Mouse (Mus musculus): ENCODE measurements at regions not wholly inside any gene's neighbourhood (a gene's known extent, or its start where the extent isn't known, plus 50 kb on each side); places are given as distances from the start of the nearest gene placed in this dataset.
"Not testable (repeated sequence)": the region's sequence is repeated elsewhere in the genome, so short reads cannot be mapped to it uniquely, and the experiment has no call there.

DNA sequence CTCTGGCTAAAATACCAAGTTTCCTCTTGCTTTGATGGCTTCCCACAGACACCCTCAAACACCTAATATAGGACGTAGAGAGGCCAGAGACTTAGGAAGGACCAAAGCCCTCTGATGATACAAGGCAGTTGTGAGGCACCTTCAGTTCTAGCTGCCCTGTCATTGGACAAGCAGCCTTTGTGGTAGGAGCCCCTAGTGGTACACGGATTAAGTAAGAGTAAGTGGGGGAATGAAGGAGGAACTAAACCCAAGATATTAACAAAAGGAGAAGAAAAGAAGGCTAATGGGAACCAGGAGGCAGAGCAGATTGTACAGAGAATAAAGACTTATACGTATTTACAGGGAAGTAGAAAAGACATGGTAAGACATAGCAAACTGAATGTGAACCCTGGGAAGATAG is 352.3 kb upstream of the Tmco5 start:
- DNase-seq, result not testable (repeated sequence)

DNA sequence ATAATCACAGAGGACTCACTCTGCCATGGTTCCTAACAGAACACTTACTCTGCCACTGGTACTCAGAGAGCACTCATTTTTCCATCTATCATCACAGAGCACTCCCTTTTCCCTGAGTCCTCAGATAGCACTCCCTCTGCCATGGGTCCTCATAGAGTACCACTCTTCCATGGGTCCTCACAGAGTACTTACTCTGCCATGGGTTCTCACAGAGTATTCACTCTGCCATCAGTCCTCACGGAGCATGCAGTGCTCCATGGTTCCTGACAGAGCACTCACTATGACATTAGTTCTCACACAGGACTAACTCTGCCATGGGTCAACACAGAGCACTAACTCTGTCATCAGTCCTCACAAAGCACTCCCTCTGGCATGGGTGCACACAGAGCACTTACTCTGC is 342.0 kb upstream of the Tmco5 start:
- DNase-seq, result no peak

DNA sequence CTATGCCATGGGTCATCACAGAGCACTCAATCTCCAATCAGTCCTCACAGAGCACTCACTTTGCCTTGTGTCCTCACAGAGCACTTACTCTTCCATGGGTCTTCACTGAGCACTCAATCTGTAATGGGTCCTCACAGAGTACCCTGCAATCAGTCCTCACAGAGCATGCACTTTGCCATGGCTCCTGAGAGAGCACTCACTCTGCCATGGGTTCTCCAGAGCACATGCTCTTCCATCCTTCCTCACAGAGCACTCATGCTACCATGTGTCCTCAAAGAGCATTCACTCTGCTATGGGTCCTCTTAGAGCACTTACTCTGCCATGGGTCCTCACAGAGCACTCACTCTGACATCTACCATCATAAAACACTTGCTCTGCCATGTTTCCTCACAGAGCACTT is 319.1 kb upstream of the Tmco5 start:
- no peak for DNase-seq

DNA sequence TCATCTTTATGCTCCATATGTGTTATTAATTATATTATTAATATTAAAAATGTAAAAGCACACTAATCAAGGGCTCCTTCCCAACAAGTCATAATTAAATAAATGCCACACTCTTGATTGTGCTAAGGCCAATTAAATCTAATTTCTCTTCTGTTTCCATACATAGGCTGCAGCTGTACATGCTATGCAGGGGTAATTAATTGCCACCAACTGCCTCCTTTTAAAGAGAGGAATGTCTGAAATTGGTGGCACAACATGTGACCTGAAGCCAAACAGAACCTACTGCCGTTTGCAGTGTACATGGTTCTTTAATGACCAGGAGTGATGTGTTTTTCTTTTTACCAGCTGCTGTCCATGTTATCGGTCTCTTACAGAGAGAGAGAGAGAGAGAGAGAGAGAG is 294.5 kb upstream of the Tmco5 start:
- no peak for DNase-seq

DNA sequence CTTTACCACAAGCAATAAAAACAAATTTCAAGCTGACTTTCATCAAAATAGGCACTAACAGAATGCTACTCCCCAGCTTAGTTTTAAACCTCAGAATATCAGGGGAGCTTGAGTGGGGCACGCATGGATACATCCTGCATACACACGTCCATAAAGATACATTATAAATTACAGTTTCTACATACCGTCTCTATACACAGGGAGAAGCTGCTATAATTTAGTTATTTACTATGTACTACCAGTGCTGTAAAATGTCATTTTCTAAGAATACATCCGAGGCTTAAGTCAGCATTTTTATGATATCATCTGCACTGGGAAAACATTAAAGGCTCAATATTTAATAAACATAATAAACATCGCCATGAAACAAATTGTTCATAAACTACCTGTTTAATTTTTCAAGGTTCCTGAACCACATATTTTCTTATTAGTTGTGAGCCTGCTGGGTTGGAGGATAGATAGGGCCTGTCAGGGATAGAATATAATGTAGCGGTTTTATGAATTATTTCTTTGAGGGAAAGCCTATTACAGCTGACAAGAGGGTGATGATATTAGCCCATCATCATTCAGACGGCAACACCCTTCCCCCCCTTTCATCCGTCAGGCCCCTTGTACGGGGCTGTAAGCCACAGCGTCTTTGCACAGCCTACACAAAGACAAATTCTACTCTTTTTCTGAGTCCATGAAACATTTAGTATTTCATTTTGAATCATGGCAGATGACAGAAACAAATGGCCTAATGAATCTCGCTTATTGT is 292.1 kb upstream of the Tmco5 start:
- DNase-seq, result no peak

DNA sequence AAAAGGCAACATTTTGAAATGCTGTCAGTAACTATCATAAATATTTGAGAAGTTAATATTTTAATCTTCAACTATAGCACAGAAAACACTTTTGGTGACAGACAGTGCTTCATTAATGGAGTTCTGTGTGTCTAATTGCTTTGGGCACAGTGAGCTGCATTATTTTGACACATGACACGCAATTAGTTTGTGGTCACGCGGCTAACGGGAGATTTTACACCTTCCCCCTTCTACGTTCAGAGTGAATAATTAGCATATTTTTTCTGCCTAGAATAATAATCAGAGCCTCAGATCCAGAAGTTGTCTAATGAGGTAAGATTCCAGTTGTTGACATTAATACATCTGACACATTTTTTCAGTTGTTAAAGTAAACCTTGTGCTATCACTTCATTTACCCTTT is 272.6 kb upstream of the Tmco5 start:
- no peak for DNase-seq

DNA sequence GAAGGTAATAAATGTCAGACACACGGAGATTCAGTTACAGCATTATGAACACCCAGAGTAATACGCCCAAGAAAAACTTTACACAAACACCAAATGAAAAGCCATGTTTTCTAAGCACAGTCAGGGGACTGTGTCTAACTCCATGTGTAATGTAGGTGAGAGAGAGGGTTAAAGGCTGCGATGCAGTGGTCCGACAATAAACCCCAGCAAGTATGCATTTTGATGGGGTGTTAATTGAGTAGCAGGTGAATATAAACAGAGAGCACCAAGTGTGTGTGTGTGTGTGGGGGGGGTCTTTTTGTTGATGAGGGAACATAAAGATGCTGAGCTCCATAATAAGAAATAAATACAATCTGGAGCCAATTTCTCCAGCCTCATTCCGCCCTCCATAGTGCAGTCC is 238.6 kb upstream of the Tmco5 start:
- DNase-seq, result no peak

DNA sequence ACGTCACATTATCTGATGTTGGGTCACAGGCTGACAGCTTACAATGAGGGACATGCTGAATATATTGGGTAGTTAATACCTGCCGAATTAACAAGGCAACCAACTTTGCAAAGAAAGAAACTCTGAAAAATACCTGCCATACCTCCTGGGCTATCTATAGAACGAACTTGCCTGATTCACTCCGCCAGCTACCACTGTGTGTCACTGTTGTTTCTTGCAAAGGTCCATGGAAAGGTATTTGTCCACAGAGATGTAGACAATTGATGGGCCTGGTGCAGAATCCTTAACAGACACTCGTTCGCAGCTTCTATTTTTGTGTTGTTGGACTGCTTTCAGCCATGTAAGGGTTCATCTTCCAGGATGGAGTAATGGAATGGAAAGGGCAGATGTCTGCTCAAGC is 226.4 kb upstream of the Tmco5 start:
- DNase-seq, result no peak

DNA sequence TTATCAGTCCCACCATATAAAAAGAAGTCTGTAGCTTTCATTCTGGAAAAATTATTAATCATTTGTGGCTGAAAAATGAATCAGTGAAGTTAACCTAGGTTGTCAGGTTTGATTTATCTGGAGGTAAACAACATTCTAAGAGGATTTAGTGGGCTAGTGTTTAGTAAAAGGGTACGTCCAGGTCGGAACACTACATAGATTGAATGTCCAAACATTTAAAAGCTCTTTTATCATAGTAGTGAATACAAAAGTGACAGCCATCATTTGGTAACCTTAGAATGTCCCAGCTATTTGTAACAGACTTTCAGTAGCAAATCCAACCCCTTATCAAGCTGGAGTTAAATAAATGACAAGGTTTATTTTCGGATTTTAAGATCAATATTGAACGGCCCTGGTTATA is 192.7 kb upstream of the Tmco5 start:
- no peak for DNase-seq

DNA sequence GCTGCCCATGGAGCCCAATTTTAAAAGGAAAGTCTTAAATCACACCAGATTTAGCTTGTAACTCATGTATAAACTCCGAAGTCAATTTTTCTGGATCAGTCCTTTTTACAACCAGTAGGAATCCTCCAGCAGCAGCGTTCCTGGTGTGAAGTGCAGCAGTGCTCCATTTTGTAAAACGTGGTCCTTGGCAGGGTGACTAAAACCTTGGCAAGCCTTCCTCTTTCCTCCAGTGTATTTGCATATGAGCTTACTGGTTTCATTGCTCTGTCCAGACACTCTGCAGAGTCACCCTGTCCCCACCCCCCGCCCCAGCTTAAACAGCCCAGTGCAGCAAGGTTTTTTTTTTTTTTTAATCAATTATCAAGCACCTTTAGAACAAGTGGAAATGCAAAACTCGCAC is 180.9 kb upstream of the Tmco5 start:
- DNase-seq, result no peak

DNA sequence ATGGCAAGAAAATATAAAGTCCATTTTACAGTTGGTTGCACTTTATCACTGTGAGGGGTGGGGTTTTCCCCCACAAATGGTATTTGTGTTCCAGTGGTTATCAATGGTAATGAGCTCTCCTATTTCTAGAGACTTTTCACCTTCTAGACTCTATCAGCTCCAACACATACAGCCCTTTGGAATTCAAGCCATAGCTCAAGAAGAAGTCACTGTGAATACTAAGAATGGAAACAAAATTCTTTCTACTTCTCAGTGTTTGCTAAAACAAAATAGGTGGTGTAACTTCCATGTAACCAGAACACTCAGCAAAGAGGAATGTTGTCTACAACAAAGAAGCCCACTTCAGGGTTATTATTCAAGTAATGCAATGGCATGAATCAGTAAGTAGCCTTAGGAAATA is 173.8 kb upstream of the Tmco5 start:
- DNase-seq, result no peak

DNA sequence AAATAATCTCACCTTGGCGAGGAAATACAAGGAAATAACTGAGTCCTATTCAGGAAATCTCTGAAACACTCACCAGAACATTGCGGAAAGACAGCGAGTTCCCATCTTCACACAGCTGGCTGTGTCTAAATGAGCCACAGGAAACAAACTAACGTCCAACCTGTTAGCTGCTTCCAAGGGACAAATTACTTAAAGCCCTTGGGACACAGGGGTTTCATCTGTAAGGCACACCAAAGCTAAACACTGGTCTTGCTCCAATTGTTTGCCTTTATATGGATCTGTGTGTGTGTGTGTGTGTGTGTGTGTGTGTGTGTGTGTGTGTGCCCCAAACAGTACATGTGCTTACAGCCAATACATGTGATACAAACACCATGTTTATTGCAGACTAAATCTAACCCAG is 168.9 kb upstream of the Tmco5 start:
- no peak for DNase-seq

DNA sequence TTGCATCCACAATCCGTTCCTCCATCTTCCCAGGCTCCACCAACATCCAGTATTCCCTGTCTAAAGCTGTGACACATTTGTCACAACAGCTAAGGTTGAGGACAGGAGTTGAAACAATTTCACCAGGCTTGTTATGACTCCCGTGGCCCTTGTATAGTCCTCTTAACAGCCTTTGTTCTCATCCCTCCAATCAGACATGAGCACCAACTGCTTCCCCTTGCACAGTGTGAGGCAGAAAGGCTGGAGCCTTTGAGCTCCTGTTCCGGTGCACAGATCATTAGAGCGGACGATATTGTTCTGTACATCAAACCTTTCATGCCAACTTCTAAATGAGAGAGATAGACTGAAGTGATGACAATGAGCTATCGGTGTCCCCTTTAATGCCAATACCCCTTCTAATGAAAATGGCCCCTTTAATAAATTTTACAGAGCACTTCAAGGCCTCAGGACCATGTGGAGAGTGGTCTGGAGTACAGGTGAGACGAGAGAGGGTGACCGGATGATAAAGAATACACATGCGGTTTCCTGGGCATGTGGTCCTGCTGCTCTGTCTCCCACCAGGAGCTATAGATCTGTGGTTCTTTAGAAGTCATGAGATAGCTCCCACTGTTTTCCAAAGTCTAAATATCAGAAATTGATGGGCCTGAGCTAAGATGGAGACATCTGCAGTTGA is 161.8 kb upstream of the Tmco5 start:
- no peak for DNase-seq

DNA sequence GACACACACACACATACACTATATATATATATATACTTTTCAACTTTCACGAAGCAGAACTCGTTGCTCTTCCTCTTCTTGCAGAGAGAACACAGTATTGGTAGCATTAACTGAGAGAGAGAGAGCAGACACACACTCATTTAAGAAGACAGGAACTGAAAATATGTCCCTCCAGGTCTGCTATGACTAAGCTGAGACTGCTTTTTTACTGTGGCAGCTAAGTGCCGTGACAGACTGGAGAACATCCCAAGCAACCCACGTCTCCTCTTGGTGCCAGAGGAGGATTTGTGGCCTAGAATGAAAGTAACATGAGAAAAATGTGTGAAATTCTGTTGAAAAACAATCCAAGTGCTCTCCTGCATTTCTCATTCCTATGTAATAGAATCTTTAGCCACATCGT is 159.9 kb upstream of the Tmco5 start:
- peak; percentile 60 for DNase-seq

DNA sequence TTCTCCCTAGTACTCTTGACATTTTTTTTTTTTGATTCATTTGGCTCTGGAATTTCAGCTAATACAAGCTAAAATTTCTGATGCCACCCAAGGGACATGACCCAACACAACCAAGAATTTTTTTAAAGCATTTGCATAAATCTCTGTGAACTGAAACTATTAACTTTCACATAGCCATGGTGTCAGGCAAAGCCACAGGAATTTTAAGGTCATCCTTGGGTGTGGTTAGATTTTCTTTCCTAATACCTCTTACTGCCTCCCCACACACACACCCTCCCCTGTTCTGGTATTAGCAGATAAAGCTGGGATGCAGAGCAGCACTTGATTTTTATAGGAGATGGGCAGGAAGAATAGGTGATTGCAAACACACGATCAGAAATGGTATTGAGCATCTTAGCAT is 150.9 kb upstream of the Tmco5 start:
- no peak for DNase-seq

DNA sequence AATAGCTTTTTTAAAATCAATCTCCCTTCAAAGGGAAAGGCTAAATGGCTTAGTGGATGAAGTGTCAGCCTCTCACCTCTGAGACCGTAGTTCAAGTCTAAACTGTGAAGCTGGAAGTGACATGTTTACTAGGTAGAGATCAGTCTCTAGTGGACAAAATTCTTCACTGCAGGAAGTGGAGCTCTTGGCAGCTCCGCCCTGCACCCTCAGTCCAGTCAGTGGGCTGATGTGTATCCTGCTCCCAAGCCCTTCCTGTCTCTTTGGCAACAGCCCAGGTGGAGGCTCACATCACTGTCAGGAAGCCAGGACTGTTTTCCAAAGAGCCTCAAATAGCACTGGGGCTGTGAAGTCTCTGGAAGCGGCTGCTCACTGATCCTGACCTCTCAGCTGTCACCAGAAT is 142.8 kb upstream of the Tmco5 start:
- DNase-seq, result no peak

DNA sequence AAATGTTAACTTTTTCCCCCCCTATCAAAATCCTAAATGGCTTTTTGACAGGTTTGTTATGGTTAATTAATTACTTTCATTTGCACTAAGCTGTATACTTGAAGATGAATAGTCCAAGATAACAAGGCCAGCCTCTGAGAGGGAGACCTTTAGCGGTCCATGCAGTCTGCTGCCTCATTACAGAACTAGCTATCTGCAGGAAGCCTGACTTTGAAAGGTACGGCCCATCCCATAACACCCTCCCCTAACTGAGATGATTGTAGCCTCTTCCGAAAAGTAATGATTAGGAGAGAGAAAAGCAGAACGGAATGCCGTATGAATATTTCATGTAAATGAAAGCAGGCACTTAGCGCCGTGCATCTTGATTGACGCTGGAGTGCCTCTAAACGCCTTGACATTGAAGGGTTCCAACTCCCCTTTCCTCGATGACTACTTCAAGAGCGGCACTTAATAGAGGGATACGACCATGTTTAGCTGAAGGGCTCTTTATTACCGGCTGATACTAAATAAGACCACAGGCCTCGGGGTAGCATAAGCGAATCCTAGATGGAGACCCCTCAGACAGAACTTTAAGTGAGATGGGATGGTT is 109.9 kb upstream of the Tmco5 start:
- DNase-seq, result no peak

DNA sequence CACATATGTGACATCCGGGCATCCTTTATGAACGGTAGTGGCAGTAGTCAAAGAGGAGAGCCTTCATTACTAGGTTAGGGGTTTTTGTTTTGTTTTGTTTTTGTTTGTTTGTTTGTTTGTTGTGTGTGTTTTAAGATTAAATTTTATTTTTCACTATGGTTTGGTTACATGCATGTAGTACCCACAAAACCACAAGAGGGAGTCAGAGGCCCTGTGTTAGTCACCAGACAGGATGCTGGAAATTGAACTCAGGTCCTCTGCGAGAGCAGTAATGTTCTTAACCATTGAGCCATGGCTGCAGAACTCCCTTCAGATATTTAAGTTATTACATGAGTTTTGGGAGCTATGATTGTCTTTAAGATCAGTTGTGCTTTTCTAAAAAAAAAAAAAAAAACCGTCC is 109.3 kb upstream of the Tmco5 start:
- DNase-seq, result no peak

DNA sequence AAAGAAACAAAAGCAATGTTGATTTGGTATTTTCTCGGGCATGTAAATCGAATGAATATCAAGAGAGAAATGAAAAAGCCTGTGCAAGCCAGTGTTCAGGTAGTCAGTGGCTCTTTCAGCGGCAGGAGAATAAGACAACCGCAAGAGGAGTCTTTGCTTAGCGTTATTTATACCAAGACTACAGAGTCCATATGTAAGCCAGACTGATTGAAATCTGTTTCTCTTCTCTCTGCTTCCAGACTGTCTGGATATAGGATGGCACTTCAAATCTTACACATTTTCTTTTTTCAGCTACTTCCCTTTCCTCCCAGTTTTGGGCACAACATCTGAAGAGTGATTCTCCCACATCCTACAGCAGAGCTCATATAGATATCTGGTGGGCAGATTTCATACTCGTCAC is 105.9 kb upstream of the Tmco5 start:
- no peak for DNase-seq

DNA sequence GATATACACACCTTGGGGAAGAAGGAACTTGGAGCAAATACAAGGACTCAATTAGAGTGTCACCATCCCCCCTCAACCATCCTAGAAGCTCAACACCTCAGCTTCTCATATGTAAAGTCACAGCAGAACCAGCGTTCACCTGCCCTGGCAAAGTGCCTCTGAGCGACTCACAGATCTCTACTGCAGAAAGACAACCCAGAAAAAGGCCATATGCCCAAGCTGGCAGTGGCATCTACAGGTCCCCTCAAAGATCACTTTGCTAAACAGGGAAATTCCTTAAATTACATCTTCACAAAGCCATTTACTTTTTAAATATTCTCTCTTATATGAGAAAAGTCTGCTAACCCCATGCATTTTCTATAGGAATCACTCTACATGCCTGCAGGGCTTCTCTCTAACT is 78.3 kb upstream of the Tmco5 start:
- DNase-seq, result no peak

DNA sequence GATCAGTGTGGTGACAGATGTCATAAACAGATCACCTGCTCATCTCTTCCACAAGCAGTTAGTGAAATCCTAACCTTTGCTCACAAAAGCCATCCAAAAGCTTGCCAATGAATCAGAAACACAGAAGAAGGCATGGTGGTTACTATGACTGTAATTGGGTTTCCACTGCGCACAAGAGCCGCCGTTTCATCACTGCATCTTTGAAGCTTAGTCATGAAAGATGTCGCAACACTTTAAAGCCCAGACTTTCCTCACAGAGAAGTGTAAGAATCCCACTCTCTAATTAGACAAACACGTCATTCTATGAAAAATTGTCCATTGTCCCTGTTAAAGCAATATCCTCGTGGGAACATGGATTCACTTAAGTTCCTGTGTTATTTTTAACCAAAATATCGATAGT is 76.9 kb upstream of the Tmco5 start:
- DNase-seq, result no peak

DNA sequence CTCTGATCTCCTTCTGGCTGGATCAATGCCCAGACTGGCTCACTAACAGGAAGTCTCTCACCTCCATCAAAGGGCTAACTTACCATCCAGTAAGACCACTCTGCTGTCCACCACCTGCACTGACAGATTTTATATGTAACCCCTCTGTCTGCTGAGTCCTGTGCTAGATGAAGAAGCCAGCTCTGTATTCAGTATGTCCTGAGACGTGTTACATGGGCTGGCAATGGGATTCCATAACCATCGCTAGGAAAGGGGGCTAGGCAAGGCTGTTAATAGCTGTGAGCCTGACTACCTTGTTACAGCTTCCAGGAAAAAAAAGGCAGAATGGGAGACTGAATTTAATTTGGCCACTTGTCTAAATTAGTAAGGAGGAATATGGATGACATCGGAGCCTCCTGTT is 71.3 kb upstream of the Tmco5 start:
- DNase-seq, result no peak

DNA sequence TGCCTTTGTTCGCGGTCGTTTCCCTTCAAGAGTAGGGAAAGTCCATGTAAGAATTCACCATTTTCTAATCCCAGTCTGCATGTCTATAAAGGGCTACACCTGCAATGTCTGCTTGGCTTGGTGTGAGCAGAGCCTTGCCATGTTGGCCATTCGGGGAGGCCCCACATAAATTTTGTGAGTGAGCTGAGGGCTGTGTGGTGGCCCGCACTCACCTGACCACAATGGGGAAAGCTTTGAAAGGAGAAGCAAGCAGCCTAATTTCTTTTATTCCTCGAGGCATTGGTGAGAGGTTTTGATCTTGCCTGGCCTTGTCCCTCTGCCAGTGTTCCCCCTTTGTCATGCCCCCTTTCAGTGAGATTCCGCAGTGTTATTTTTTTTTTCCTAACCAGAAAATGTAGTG is 70.9 kb upstream of the Tmco5 start:
- DNase-seq, result no peak

DNA sequence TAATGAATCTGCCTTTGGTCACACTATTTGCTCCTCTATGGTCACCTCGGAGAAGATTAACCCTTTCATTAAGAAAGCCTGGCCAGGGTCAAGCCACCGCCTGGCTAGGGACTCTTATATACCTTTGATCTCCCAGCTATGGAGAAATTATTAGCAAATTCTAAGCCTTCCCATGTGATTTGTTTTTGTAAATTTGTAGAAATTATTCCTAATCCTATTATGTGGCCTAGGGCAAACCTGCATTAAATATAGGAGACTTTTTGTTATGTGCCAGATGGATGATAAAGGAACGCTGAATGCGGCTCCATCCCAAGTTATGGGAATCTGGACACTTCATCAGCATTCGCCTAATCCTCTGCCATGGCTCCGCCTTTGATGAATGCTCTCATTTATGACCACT is 70.4 kb upstream of the Tmco5 start:
- DNase-seq, result no peak

DNA sequence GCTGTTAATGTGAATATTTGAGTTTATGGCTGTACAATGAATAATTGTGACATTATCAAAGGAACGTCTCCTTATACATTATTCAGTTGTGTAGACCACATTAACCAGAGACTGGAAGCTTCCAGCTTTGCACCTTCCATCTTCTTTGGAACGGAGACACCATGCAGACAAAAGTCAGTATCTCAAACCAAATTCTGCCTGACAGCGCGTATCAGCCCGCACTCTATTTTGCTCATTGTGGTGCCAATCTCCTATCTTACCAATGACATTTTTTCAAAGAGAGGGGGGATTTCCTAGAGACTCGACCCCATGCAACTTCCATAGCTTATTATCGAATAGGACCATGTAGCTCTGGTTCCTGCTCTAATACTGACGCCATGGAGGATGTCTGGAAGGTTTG is 69.9 kb upstream of the Tmco5 start:
- no peak for DNase-seq
